Mouse (Mus musculus): Measurements from ENCODE around the gene Dlg2.
"Not testable (repeated sequence)": the region's sequence is repeated elsewhere in the genome, so short reads cannot be mapped to it uniquely, and the experiment has no call there.

Gene Dlg2

DNA sequence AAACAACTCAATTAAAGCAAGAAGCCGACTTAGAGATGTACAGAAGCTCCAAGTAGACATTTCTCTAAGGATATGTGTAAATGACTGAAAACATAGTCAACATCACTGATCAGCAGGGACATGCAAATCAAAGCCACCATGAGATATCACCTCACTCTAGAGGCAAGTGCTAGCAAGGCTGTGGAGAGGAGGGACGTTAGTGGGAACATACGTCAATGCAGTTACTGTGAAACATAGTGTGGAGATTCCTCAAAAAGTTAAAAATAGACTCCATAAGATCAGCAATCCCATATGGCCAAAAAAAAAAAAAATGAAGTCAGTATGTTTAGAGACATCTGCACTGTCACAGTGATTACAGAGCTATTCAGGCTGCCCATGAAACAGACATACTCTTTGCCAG, 349.2 kb downstream of the Dlg2 start:
- peak in 1 of 2 experiments; percentile 10 for DNase-seq (ENCODE audit: low spot score in 2 of 2)

DNA sequence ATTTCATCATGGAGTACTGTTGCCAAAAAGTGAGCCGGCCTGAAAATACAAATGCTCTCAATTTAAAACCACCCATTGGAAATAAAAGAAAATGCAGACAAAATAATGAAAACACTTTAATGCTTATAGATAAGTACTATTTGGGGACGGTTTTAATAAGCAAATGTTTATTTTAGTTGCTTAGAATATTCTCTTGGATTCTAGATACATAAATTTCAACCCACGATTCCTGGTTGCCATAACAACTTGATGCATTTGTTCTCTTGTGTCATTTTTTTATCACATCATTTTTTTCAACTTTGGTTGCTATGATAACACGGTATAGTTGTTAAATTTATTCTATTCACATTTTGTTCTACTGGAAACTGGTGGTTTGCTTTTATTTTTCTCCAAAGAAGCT, 364.8 kb downstream of the Dlg2 start:
- peak in 1 of 2 experiments; percentile 15 for DNase-seq (ENCODE audit: low spot score in 2 of 2)

DNA sequence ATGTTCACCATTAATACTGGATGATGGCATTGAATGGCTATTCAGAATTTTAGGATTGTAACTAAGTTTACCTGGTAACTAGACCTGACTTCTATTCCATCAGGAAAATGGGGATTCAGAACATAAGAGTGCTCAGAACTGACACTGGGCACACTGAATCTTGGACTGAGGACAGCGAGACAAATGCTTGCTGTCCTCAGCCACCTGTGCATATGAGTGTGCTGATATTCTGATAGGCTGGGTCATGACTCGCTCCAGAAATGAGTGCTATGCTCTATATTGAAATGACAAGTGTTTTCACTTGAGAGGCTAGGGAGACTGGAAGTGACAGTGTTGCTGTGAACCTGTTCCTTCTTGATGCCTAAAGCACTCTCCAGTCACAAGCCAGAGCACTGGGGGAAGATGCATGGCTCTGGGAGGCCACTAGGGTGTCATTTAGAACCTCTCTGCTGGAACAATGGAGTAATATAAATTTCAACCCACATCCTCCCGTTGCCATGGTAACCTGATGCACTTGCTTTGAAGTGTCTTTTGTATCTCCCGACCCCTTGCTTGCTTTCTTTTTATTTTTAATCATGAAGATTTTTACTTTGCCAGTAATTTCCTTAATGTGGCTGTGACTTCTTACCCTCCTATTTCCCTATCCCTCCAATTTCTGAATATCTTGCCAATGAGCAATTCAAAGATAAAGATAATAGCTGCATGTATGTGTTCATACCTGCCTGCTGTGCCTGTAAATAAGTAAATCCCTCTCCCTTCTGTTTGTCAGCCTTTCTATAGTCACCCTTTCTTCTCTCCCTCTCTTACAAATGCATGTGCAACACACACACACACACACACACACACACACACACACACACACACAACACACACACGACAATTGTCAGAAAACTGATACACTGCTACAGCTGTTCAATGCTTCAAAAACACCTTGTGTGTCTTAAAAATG, 367.1 kb downstream of the Dlg2 start:
- peak in 1 of 2 experiments; percentile 13 for DNase-seq (ENCODE audit: low spot score in 2 of 2)

DNA sequence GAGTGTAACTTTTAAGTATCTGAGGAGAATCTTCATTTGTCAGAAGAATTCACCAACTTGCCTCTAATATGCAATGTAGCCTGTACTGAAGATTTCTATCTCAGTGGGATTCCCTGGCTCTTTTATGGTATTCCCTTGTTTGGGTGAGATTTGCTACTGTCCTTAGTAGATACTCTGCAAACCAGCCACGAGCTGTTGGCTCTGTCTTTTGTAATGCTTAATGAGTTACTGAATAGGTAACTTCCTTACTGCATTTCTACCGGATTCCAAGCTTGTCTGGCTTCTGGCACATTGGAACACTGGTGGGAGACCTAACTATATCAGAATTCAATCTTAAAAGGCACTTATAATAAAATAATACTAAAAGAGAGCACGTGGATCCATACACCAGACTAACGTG, 400.3 kb downstream of the Dlg2 start:
- DNase-seq (ENCODE audit: low spot score in 2 of 2), result not testable (repeated sequence)

DNA sequence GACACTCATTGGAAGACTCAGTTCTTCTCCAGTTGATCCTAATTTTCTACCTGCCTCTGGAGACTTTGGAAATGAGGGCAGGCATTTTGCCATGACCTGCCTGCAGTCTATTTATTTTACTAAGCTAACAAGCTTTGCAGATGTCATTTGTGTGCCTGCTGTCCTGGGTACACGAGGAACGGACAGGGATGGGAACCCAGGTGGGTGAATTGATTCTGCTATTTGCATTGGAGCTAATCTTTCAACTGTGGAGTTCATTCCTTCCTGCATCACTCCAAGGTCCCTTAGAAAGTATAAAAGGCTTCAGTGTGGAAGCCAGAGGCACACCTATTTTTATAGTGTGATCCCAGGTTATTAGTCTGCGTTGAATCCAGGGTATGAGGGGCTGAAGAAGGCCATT, 406.3 kb downstream of the Dlg2 start:
- DNase-seq (ENCODE audit: low spot score in 2 of 2), result no peak

DNA sequence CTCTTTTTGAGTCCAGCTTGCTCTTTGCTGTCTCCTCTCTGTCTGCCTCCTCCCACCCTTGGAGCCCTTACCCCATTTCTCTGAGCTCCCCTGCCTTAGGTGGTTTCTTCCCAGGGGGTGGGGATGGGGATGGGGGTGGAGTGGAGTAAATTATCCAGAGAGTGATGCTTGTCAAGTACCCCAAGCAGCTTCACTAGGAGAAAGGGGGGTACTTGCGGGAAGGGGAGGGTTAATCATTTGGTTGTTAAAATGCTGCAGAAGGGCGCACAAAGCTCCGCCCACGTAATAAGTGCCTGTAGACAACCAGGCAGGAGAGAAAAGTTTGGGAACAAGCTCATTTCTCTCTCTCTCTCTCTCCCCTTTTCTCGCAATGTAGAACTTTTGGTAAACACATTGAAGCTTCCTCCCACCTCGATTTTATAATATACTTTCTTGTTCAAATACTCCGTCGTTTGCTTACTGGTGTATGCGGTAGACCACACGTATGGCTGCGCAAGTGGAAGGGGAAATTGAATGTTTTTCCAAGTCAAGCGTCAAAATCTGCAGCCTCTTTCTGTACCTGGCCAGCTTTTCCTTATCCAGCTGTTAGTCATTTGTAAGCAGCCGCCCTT, 410.0 kb downstream of the Dlg2 start:
- DNase-seq (ENCODE audit: low spot score in 2 of 2), result no peak

DNA sequence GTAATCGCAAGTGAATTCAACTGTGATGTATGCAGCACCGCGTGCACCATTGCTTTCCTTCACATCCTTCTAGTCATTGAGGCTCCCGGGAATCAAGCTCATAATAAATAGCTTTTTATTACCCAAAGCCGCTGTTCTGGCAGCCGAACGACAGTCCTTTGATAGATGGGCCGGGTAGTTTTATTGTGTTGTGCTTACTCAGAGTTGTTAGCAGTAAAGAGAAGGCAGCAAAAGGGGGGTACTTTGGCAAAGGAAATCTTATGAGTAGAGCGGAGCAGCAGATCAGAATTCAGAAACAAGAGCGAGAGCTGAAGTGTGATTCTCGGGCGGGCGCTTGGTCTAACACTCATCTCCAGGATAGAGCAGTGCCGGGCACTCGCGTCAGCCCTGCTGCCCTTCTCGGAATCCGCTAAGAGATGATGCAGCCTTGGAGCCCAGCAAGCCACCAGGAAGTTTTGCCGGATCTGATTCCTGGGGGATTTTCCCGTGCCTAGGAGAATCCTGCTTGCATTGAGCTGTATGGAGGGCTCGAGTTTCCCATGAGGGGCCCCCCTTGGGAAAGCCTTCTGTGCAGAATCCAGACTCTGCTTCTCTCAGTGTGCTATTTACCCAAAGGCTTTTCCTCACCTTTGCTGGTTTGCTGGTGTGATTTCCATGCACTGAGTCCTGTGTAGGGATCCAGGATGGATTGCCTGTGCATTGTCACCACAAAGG, 410.7 kb downstream of the Dlg2 start:
- peak in 1 of 2 experiments; percentile 55 for DNase-seq (ENCODE audit: low spot score in 2 of 2)

DNA sequence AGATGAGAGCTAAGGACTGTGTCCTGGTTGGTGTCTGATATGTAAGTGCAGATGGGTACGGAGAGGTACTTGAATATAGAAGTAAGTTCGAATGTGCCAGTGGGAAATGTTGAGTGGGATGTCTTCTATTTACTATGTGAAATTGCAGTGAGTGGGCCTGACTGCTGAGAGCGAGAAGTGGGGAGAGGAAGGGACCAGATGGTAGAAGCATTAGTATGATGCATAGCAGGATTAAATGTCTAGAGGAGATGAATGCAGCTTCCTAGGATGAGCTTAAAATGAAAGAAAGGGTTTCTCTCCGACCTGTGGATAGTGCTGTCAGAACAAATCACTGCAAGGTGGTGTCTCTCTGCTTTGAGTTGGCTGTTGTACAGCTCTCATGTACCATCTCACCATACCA, 451.0 kb downstream of the Dlg2 start:
- peak; percentile 54 to 73 for DNase-seq (ENCODE audit: low spot score in 2 of 2)

DNA sequence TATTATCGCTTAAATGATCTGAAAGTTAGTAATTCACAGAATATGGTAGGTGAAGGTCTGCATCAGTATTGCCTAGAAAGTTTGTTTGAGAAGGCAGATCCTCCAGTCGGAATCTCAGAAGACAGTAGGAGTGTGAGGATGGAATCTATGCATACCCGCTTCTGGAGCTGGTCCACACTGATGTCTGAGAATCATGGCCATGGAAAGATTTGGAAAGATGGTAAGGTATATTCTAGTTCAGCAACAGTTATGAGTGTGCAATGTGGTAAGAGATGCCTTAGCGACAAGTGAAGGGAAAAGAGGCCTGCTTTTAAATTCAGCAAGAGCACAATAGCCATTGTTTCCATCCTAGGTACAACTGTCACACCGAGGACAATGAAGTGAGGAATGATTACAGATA, 464.3 kb downstream of the Dlg2 start:
- DNase-seq (ENCODE audit: low spot score in 2 of 2), result peak in 1 of 2 experiments; percentile 16

DNA sequence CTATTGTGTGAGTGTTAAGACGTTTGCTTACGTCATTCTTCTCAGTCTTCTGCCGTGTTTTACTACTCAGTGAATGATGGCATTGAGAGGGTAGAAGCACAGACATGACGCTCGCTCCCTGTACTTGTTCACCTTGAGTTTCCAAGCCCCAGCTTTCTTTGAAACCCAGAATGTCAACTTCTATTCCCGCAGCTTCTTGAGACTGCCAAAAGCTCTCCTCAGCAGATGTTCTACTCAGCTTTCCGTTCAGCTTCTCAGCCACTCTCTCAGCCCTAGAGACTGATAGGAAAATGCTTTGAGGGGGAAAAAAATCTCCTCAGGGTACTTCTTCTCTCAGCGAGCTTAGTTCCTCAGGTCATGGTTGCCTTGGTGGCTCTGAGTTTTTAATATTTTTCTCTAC, 470.6 kb downstream of the Dlg2 start:
- DNase-seq (ENCODE audit: low spot score in 2 of 2), result no peak

DNA sequence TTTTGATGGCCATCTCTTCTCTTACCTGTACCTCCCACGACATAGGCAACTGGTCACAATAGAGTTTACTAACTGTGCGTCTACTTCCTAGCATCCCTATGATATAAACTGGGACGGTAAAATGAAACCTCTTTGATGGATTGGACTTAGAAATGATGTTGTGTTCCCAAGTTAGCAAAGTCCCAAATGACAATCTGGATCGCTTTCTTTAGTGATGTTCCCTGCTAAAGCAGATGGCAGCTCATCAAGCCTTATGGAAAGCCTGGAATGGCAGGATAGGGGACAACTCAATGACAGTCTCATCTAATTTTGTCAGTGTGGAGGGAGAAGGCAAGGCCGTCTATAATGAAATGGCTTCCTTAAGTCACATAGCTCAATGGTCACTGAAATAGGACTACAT, 472.7 kb downstream of the Dlg2 start:
- no peak for DNase-seq (ENCODE audit: low spot score in 2 of 2)

DNA sequence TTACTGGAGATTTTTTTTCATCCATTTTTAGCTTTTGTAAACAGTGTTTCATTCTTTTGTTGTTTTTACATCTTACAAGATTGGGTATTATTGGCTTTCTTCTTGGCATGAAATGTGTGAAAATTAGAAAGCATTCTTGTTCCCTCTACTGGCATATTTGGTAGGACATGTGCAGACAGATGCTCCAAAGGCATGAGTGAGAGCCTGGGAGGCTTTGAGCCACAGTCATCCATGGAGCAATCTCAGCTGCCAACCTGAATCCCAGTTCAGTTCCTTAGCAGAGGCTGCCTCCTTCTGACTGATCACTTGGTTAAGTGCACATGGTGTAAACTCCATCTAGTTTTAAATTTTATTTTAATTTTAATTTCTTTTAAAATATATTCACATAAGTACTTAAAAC, 500.8 kb downstream of the Dlg2 start:
- no peak for DNase-seq (ENCODE audit: low spot score in 2 of 2)

DNA sequence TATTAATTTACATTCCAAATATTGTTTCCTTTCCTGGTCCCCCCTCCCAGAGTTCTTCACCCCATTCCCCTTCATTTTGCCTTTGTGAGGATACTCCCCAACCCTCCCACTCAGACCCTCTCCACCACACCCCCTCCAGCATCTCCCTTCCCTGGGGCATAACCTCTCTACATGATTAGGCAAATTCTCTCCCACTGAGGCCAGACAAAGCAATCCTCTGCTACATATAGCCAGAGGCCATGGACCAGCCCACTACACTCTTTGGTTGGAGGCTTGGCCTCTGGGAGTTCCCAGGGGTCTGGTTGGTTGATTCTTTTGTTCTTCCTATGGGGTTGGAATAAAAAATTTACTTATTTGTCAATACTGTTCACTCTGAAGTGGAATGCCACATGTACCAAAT, 505.6 kb downstream of the Dlg2 start:
- DNase-seq (ENCODE audit: low spot score in 2 of 2), result no peak

DNA sequence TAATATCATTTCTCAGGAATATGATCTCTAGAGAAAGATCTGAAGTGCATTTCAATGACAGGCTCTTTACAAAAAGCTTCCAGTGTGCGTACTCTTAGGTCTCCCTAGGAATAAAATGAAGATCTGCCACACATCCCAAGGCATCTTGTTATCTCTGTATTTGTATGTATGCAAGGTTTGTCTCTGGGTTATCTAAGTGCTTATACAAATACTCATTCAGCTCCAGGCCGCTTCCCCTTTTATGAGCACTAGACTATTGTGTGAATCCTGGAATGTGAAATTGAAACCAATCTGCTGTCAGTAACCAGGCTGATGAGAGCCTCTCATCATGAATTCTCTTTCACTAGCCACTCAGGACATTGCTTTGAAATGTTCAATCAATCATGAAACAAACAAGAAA, 534.2 kb downstream of the Dlg2 start:
- no peak for DNase-seq (ENCODE audit: low spot score in 2 of 2)

DNA sequence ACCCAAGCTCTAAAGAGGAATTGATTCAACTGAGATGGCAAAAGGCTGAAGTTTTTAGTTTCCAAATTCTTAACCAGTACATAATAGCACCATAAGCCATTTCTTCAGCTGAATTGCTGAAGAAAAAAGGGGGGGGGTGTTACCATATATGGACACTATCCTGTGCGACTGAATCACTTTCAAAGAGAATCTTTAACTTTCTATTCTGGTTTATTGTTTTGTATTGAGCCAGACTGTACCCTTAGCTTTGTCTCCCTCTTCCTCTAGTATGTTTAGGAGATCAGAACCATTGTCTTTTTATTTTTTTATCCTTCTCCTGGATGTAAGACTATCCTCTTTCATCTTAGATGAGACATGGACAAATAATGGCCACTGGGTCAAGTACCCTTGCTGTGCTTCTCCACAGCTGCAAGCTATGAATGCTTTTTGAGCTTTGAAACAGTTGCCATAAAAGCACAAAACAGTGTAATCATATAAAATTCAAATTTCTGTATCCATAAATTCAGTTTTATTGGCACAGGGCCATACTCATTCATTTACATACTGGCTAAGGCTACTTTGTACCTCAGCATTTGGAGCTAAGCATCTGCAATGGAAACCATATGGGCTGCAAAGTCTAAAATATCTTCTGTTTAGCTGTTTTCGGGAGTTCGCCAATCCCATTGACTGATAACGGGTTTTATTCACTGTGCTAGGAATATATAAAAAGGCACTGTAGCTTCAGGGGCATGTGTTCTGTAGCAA, 568.7 kb downstream of the Dlg2 start:
- peak; percentile 26 to 51 for DNase-seq (ENCODE audit: low spot score in 2 of 2)

DNA sequence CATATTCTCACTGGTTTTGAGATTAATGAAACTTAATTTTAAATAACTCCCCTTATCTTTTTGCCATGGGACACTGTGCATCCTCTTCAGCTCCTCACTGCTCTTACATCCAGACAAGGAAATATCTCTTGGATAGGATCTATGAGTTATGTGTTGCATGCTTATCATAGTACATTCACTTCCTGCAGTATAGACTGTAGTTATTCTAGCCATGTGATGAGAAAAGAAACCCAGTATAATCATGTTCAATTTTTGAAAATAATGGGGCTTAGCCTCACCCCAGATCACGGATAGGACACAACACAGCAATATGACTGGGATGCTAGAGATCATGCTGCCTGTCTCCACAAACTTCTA, 569.2 kb downstream of the Dlg2 start:
- DNase-seq (ENCODE audit: low spot score in 2 of 2), result no peak

DNA sequence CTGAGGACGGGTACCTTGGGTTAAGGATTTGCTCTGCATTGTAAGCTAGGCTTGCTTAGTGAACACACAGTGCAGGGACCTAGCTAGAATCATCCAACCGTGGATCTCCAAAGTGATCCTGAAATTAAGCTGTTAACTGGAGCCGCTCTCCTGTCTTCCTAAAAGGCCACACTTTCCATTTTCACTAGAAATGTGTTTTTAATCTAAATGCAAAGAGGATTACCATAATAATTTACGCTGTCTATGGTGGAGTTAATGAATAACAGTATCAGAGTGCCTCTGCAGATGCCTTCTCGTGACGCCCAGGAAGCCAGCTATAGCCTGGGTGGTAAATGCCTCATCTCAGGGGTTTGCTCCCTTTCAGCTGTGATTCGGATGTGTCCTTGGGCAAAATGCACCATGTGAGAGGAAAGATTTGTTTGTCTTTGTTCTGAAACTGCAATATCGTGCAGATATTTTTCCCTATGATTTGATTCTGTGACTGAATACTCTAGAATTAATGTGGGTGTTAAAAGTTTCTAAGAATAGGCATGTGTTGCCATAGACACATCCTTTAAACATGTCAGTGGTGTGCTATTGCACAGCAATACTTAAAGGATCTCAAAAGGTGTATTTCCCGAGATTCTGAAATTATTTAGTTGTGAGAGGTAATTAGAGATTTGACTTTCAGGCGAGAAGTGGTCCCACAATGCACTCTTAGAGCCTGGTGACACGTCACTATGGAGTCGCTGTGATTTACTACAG, 587.0 kb downstream of the Dlg2 start:
- DNase-seq (ENCODE audit: low spot score in 2 of 2), result peak in 1 of 2 experiments; percentile 29

DNA sequence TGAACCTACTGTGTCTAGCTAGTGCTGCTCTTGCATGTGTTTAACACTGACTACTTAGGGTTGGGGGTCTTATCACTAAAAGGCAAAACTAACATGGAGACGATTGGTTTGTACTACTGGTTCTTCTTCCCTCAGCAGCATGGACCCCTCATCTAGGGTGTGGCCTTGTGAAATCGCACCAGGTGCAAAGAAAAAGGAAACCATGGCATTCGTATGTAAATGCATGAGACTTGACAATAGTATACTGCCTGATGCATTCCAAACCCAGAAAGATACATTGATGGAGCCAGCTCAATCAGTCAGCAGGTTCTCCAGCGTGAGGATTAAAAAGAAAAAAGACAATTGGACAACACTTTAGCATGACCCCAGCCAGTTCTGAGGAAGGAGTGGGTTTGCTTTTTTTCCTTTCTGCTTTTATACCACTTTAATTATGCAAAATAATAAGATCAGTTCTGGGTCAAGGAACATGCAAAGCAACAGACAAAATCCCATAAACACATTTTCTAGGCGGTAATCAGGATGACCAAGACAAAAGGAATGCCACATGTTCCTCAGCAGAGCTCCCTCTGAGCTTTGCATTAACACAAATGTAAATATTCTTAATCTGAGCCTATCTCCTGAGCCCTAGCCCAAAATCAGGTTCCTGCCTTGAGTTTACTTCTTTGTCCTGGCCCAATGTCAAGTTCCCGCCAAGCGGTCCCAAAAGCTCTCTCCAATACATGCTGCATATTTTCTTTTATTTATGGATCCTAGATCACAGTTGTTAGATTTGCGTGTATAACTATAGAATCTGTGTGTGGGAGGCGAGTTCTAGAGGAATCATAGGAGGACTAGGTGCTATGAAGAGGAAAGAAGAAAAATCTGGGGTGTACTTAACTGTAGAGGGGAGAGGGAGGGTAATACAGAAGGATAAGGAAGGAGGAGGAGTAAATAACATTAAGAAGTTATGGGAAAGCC, 595.6 kb downstream of the Dlg2 start:
- peak in 1 of 2 experiments; percentile 36 for DNase-seq (ENCODE audit: low spot score in 2 of 2)

DNA sequence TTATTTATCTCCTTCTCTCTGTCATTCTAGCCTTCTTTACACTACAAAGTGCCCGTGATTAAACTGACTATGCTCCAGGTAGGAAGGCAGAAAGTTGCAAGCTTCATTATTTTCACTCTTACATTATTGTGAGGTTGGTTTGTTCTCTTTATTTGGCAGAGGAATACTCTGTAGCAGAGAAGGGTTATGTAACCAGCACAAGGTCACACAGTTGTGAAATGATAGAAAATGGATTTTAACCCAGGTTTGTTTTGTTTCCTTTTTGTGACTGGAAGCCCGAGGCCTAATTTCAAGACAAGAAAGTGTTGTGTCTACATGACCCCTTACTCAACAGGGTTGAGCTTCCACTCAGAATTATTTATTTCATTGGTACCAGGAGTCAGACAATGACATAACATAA, 609.6 kb downstream of the Dlg2 start:
- DNase-seq (ENCODE audit: low spot score in 2 of 2), result no peak

All from left cerebral cortex, adult 9 months (tissue).